Mouse (Mus musculus) limb, embryonic 15.5 days (tissue): ENCODE measurements around the gene Ccdc115. TPM values are rescaled to one million over a fixed set of nuclear protein-coding genes. Genes with fewer than 3 reads are reported as not detected.
"Not testable (repeated sequence)": the region's sequence is repeated elsewhere in the genome, so short reads cannot be mapped to it uniquely, and the experiment has no call there.

Experiments
- ATAC-seq: fragments of 200-750 bp; cut with Nextera tagmentation; 2 replicates; pipeline ENCODE4 v1.8.0; 2017; ENCODE audit warnings: low read depth, moderate TSS enrichment; ENCODE audit not compliant: insufficient number of reproducible peaks, low FRiP score, low TSS enrichment
- H3K27ac ChIP-seq: fragments of 300-500 bp; sonication (generic); 2 replicates; pipeline ENCODE4 v1.5.1; 2015; ENCODE audit warnings: moderate library complexity, mild to moderate bottlenecking, inconsistent platforms
- H3K27me3 ChIP-seq: fragments of 300-500 bp; sonication (generic); 2 replicates; pipeline ENCODE4 v1.6.1; 2015; ENCODE audit warnings: inconsistent platforms
- H3K36me3 ChIP-seq: fragments of 300-500 bp; sonication (generic); 2 replicates; pipeline ENCODE4 v1.6.1; 2015; ENCODE audit warnings: inconsistent platforms
- H3K4me1 ChIP-seq: fragments of 300-500 bp; sonication (generic); 2 replicates; pipeline ENCODE4 v1.6.1; 2015; ENCODE audit warnings: inconsistent platforms
- H3K4me2 ChIP-seq: fragments of 300-500 bp; sonication (generic); 2 replicates; pipeline ENCODE4 v1.6.1; 2015; ENCODE audit warnings: mild to moderate bottlenecking, inconsistent platforms
- H3K4me3 ChIP-seq: fragments of 300-500 bp; sonication (generic); 2 replicates; pipeline ENCODE4 v1.5.1; 2015; ENCODE audit warnings: mild to moderate bottlenecking, inconsistent platforms
- H3K9ac ChIP-seq: fragments of 300-500 bp; sonication (generic); 2 replicates; pipeline ENCODE4 v1.6.1; 2015; ENCODE audit warnings: inconsistent platforms
- H3K9me3 ChIP-seq: fragments of 300-500 bp; sonication (generic); 2 replicates; pipeline ENCODE4 v1.6.1; 2016; ENCODE audit warnings: inconsistent platforms
- WGBS: fragments of 180-500 bp; shearing (Covaris S2); methylation state at CpG from one replicate; pipeline ENCODE4 v1.1.7; 2015; 5-methylcytosine and 5-hydroxymethylcytosine counted together
- polyA plus RNA-seq: library from polyadenylated mRNA; unstranded; fragments of >200 nt; fragmentation: Nextera tagmentation; extraction: Ambion mirVana; gene quantifications from 2 replicates; pipeline ENCODE4 v1.2.1, GENCODE M21; 2015

Ccdc115 gene
- polyA plus RNA-seq, 1 experiment from 2014 or later, result 61.3 TPM

- Histone ChIP-seq H3K27ac (no peak overlapping the region), H3K4me3 (no peak overlapping the region), H3K4me1 (peaks cover 12% of the 10 kb centered on the region), H3K36me3 (no peaks in the 10 kb centered on the region), H3K27me3 (peaks cover 7% of the 10 kb centered on the region), H3K9me3 (no peaks in the 10 kb centered on the region), H3K4me2 (no peak overlapping the region), H3K9ac (no peak overlapping the region)
- no peak for ATAC-seq
- 68% methylated on average over 3 of the region's 3 CpGs for WGBS
Observed at GRCm38 (mm10) chr1:34468051-34468450, 28.6 kb upstream of the Ccdc115 start.

- Histone ChIP-seq H3K27ac (no peak overlapping the region), H3K4me3 (no peak overlapping the region), H3K4me2 (no peak overlapping the region), H3K9ac (no peak overlapping the region), H3K27me3 (peaks cover 21% of the 10 kb centered on the region; the same call in 1 of the 2 replicates), H3K9me3 (no peaks in the 10 kb centered on the region), H3K4me1 (no peaks in the 10 kb centered on the region), H3K36me3 (no peaks in the 10 kb centered on the region)
- 78% methylated on average over 6 of the region's 6 CpGs for WGBS
- ATAC-seq, result no peak
Observed at GRCm38 (mm10) chr1:34465445-34465844, 26.0 kb upstream of the Ccdc115 start.

GRCm38 (mm10) chr1:34464310-34464817, 24.9 kb upstream of the Ccdc115 start:
- Histone ChIP-seq H3K4me1 (peaks cover 6% of the 10 kb centered on the region; the same call in 1 of the 2 replicates), H3K27me3 (peaks cover 32% of the 10 kb centered on the region), H3K36me3 (no peaks in the 10 kb centered on the region), H3K27ac (no peak overlapping the region), H3K4me2 (no peak overlapping the region), H3K4me3 (no peak overlapping the region), H3K9me3 (no peaks in the 10 kb centered on the region), H3K9ac (no peak overlapping the region)
- 80% methylated on average over 8 of the region's 8 CpGs for WGBS
- no peak for ATAC-seq

- no peaks in the 10 kb centered on the region for H3K36me3 ChIP-seq
- no peak overlapping the region for H3K4me2 ChIP-seq
- H3K9ac ChIP-seq, result no peak overlapping the region
- WGBS, result 19% methylated on average over 7 of the region's 7 CpGs
- H3K4me1 ChIP-seq, result peaks cover 11% of the 10 kb centered on the region; the same call in 1 of the 2 replicates
- peaks cover 48% of the 10 kb centered on the region for H3K27me3 ChIP-seq
- H3K4me3 ChIP-seq, result no peak overlapping the region
- H3K27ac ChIP-seq, result no peak overlapping the region
- ATAC-seq, result no peak
- no peaks in the 10 kb centered on the region for H3K9me3 ChIP-seq
Observed at GRCm38 (mm10) chr1:34462766-34463165, 23.3 kb upstream of the Ccdc115 start.

- 2% methylated on average over 15 of the region's 15 CpGs for WGBS
- no peaks in the 10 kb centered on the region for H3K36me3 ChIP-seq
- H3K4me3 ChIP-seq, result peak overlapping the region; percentile 56
- peaks cover 11% of the 10 kb centered on the region; the same call in 1 of the 2 replicates for H3K4me1 ChIP-seq
- peak overlapping the region; percentile 92 for H3K4me2 ChIP-seq
- no peaks in the 10 kb centered on the region for H3K9me3 ChIP-seq
- H3K27me3 ChIP-seq, result peaks cover 56% of the 10 kb centered on the region
- peak overlapping the region; percentile 31; the same call in 1 of the 2 replicates for H3K9ac ChIP-seq
- H3K27ac ChIP-seq, result no peak overlapping the region
- ATAC-seq, result no peak
Observed at GRCm38 (mm10) chr1:34460061-34460441, 20.6 kb upstream of the Ccdc115 start.

GRCm38 (mm10) chr1:34459284-34460060, 20.0 kb upstream of the Ccdc115 start, which contains the start of gene Ptpn18:
Gene Ptpn18, plus strand, starts transcription at chr1:34459762.
- Histone ChIP-seq H3K4me1 (peaks cover 11% of the 10 kb centered on the region; the same call in 1 of the 2 replicates), H3K4me3 (peak within 1 kb of the TSS; percentile 56), H3K27me3 (peaks cover 56% of the 10 kb centered on the region), H3K4me2 (peak within 1 kb of the TSS; percentile 92), H3K9ac (peak within 1 kb of the TSS; percentile 31), H3K27ac (no peak within 1 kb of the TSS), H3K9me3 (no peaks in the 10 kb centered on the region), H3K36me3 (no peaks in the 10 kb centered on the region)
- ATAC-seq, result peak; percentile 71
- under 1% methylated on average over 48 of the region's 48 CpGs for WGBS

- no peak overlapping the region for H3K4me2 ChIP-seq
- H3K27me3 ChIP-seq, result peaks cover 56% of the 10 kb centered on the region
- H3K27ac ChIP-seq, result no peak overlapping the region
- H3K9me3 ChIP-seq, result no peaks in the 10 kb centered on the region
- no peak for ATAC-seq
- H3K4me3 ChIP-seq, result no peak overlapping the region
- WGBS, result 32% methylated on average over 8 of the region's 8 CpGs
- H3K9ac ChIP-seq, result no peak overlapping the region
- H3K36me3 ChIP-seq, result no peaks in the 10 kb centered on the region
- H3K4me1 ChIP-seq, result peaks cover 11% of the 10 kb centered on the region; the same call in 1 of the 2 replicates
Observed at GRCm38 (mm10) chr1:34458431-34458830, 19.0 kb upstream of the Ccdc115 start.

- H3K27ac ChIP-seq, result no peak overlapping the region
- 91% methylated on average over 6 of the region's 6 CpGs for WGBS
Observed at GRCm38 (mm10) chr1:34443124-34443523, 3.7 kb upstream of the Ccdc115 start.

GRCm38 (mm10) chr1:34439961-34440630, 624 bp upstream of the Ccdc115 start:
- Histone ChIP-seq H3K9me3 (no peaks in the 10 kb centered on the region), H3K4me2 (peak overlapping the region; percentile 59), H3K27me3 (no peaks in the 10 kb centered on the region), H3K4me3 (peak overlapping the region; percentile 67), H3K36me3 (peaks cover 29% of the 10 kb centered on the region), H3K4me1 (peaks cover 17% of the 10 kb centered on the region), H3K9ac (peak overlapping the region; percentile 31), H3K27ac (peak overlapping the region; percentile 54)
- ATAC-seq, result no peak; the same call in 1 of the 2 replicates
- WGBS, result 7% methylated on average over 31 of the region's 31 CpGs

More at GRCm38 (mm10) chr1:34443124-34443523, 3.7 kb upstream of the Ccdc115 start:
- no peak for ATAC-seq
- Histone ChIP-seq H3K4me1 (peaks cover 13% of the 10 kb centered on the region), H3K9ac (no peak overlapping the region), H3K36me3 (peaks cover 41% of the 10 kb centered on the region), H3K27me3 (no peaks in the 10 kb centered on the region), H3K4me3 (no peak overlapping the region), H3K9me3 (no peaks in the 10 kb centered on the region), H3K4me2 (no peak overlapping the region)

- peak overlapping the region; percentile 67 for H3K4me3 ChIP-seq
- H3K27ac ChIP-seq, result no peak overlapping the region
- ATAC-seq, result no peak
- peaks cover 13% of the 10 kb centered on the region for H3K36me3 ChIP-seq
- peak overlapping the region; percentile 61 for H3K4me2 ChIP-seq
- 39% methylated on average over 15 of the region's 20 CpGs for WGBS
- H3K27me3 ChIP-seq, result no peaks in the 10 kb centered on the region
- H3K4me1 ChIP-seq, result peaks cover 22% of the 10 kb centered on the region
- H3K9ac ChIP-seq, result no peak overlapping the region
- no peaks in the 10 kb centered on the region for H3K9me3 ChIP-seq
Observed at GRCm38 (mm10) chr1:34438381-34439051, 956 bp downstream of the Ccdc115 start.

GRCm38 (mm10) chr1:34437366-34437765, 2.1 kb downstream of the Ccdc115 start:
- H3K36me3 ChIP-seq, H3K9me3 ChIP-seq, H3K4me3 ChIP-seq, H3K27ac ChIP-seq, H3K27me3 ChIP-seq, H3K4me2 ChIP-seq, ATAC-seq, H3K9ac ChIP-seq: not testable (repeated sequence)
- WGBS, result 93% methylated on average over 8 of the region's 8 CpGs
- peaks cover 32% of the 10 kb centered on the region for H3K4me1 ChIP-seq
